Mouse (Mus musculus): ENCODE data around the gene Laptm5. TPM values are rescaled to one million over a fixed set of nuclear protein-coding genes. Genes with fewer than 3 reads are reported as not detected.

The Laptm5 gene
- polyA plus RNA-seq, 1 experiment from 2014 or later, result 42.5 TPM

DNA sequence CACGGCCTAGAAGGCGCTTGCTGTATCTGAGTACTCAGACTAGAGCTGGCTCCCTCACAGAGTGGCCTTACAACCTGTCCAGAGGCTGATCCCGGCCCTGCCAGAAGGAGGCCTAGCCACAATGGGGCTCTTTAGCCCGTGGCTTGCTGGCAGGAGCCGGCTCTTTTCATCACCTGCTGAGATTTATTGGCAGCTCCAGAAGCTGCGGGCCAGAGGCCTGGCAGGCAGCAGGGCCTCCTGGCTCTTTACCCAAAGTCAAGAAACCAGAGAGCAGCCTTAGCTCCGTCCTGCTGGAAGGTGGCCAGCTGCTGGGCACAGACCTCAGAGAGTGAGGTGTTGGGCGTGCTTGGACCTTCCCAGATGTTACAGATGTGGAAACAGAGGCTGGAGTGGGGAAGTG lies 6.6 kb upstream of the Laptm5 start:
- no peaks in the 10 kb centered on the region for H3K27me3 ChIP-seq (ENCODE audit: insufficient read depth, low read length)
- H3K4me3 ChIP-seq (ENCODE audit: low read depth, low read length), result no peak overlapping the region
- no peak overlapping the region for H3K9ac ChIP-seq
- H3K27ac ChIP-seq (ENCODE audit: low read depth), result no peak overlapping the region
- no peaks in the 10 kb centered on the region for H3K36me3 ChIP-seq (ENCODE audit: insufficient read depth)
- H3K4me2 ChIP-seq, result no peak overlapping the region
- no peaks in the 10 kb centered on the region for H3K9me3 ChIP-seq (ENCODE audit: low read depth, low read length)
- 39% methylated on average over 8 of the region's 8 CpGs for WGBS
- ATAC-seq (ENCODE audit: insufficient read depth) (no peak), DNase-seq (no peak)
- TF ChIP-seq CTCF (IDR thresholded peaks at IDR 0.05; ENCODE audit: low read depth), result no peak
- no peaks in the 10 kb centered on the region for H3K4me1 ChIP-seq (ENCODE audit: insufficient read depth)

DNA sequence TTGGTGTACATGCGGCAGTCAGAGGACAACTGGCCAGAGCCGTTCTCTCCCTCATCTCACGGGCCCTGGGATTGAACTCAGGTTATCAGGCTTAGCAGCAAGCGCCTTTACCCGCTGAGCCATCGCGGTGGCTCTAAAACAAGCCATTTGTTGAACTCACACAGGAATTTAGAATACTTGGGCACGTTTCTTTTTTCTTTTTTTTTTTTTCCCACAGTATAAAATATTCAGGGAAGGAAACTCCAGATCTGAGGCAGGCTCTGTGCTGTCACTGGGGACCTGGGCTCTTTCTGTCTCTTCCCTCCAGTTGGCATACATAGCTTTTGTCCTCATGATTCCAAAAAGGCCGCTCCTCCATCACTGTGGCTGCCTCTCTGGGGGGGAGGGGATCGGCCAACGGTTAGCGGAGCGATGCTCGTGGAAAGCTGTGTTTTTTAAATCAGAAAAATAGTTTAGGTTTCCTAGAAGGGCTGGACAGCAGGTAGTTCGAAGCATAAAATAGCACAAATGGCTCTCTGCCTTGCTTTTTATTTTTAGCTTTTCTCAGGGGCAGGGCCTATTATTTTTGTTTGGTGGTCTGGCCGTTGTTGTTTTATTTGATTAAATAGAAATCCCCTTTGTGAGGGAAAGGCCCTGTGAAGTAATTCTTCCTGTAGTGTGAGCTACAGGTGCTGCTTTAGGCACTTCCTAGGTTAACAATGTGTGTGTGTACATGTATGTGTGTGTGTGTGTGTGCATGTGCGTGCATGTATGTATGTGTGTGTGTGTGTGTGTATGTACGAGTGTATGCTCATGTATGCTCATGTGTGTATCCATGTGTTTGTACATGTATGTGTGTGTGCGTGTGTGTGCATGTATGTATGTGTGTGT lies 5.5 kb upstream of the Laptm5 start:
- DNase-seq (no peak), ATAC-seq (ENCODE audit: insufficient read depth) (no peak)
- TF ChIP-seq CTCF (IDR thresholded peaks at IDR 0.05; ENCODE audit: low read depth), result no peak
- Histone ChIP-seq H3K27ac (ENCODE audit: low read depth) (no peak overlapping the region), H3K4me3 (ENCODE audit: low read depth, low read length) (no peak overlapping the region), H3K36me3 (ENCODE audit: insufficient read depth) (no peaks in the 10 kb centered on the region), H3K4me2 (no peak overlapping the region), H3K9ac (no peak overlapping the region), H3K9me3 (ENCODE audit: low read depth, low read length) (no peaks in the 10 kb centered on the region), H3K4me1 (ENCODE audit: insufficient read depth) (no peaks in the 10 kb centered on the region), H3K27me3 (ENCODE audit: insufficient read depth, low read length) (no peaks in the 10 kb centered on the region)
- 78% methylated on average over 19 of the region's 19 CpGs for WGBS

DNA sequence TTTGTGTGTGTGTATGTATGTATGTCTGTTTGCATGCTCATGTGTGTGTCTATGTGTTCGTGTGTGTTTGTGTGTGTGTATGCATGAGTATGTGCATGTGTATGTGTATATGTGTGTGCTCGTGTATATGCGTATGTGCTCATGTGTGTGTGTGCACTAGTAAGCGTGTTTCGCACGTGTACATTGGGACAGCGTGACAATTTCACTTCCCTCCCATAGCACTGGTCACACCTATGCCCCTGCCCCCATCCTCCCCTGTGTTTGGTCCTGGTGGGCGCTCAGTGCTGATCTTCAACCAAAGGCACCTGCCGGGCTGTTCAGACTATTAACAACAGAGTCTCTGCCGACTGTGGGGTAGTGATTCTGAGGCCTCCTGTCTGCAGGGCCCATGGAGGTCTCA lies 4.8 kb upstream of the Laptm5 start:
- H3K27ac ChIP-seq (ENCODE audit: low read depth), result no peak overlapping the region
- no peaks in the 10 kb centered on the region for H3K4me1 ChIP-seq (ENCODE audit: insufficient read depth)
- H3K4me3 ChIP-seq (ENCODE audit: low read depth, low read length), result no peak overlapping the region
- H3K9ac ChIP-seq, result no peak overlapping the region
- no peak for ATAC-seq (ENCODE audit: insufficient read depth)
- H3K9me3 ChIP-seq (ENCODE audit: low read depth, low read length), result no peaks in the 10 kb centered on the region
- TF ChIP-seq CTCF (IDR thresholded peaks at IDR 0.05; ENCODE audit: low read depth), result no peak
- WGBS, result 92% methylated on average over 10 of the region's 10 CpGs
- no peak overlapping the region for H3K4me2 ChIP-seq
- no peak for DNase-seq
- H3K27me3 ChIP-seq (ENCODE audit: insufficient read depth, low read length), result no peaks in the 10 kb centered on the region
- H3K36me3 ChIP-seq (ENCODE audit: insufficient read depth), result no peaks in the 10 kb centered on the region

DNA sequence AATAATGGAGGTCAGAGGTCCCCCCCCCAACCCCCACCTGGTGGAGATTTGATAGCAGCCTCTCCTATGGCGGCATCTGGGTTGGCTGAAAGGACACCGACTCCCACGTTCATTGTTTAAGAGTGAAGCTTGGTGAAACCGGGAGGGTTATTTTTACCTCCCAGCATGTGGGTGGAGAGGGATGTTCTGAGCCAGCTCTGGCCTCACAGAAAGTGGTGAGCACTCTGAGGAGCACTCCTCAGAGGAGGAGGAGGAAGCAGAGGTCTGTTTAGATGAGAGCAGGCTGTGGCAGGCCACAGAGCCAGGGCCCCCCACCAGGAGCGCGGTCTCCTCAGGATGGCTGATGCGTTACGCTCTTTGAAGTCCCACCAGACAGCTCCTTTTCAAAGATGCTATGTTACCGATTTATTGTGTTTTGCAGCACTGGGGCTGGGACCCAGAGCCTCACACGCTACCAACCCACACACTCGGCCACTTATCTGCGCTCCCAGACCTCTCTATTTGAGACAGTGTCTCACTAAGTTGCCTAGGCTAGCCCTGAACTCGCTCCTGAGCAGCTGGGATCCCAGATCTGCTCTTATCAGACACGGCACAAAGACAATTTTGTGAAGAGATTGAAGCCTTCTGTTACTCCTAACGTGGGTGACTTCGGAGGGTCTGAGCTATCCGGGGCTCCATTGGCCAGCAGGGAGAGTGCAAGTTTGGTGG lies 3.6 kb upstream of the Laptm5 start:
- Histone ChIP-seq H3K4me1 (ENCODE audit: insufficient read depth) (no peaks in the 10 kb centered on the region), H3K9ac (no peak overlapping the region), H3K4me3 (ENCODE audit: low read depth, low read length) (no peak overlapping the region), H3K27me3 (ENCODE audit: insufficient read depth, low read length) (no peaks in the 10 kb centered on the region), H3K36me3 (ENCODE audit: insufficient read depth) (no peaks in the 10 kb centered on the region), H3K9me3 (ENCODE audit: low read depth, low read length) (no peaks in the 10 kb centered on the region), H3K27ac (ENCODE audit: low read depth) (no peak overlapping the region), H3K4me2 (no peak overlapping the region)
- no peak for TF ChIP-seq CTCF (IDR thresholded peaks at IDR 0.05; ENCODE audit: low read depth)
- ATAC-seq (ENCODE audit: insufficient read depth) (no peak), DNase-seq (no peak)
- 58% methylated on average over 17 of the region's 17 CpGs for WGBS

DNA sequence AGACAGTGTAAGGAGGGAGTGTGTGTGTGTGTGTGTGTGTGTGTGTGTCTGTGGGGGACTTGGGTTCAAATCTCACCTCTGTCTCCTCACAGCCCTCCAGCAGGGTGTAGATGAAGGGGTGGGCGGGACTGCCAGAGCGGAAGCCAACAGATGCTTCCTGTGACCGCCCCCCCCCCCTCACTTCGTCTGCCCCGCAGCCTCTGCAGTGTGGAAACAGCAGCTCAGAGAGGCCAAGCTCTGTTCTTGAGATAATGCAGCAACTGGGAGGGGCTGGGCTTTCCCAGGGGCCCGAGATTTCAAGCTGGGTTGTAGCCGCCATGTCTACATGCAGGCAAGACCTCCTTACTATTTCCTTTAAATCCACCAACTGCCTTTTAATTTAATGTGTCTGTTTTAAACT lies 2.3 kb upstream of the Laptm5 start:
- H3K27ac ChIP-seq (ENCODE audit: low read depth), result no peak overlapping the region
- ATAC-seq (ENCODE audit: insufficient read depth) (no peak), DNase-seq (no peak)
- no peaks in the 10 kb centered on the region for H3K9me3 ChIP-seq (ENCODE audit: low read depth, low read length)
- no peaks in the 10 kb centered on the region for H3K27me3 ChIP-seq (ENCODE audit: insufficient read depth, low read length)
- no peaks in the 10 kb centered on the region for H3K4me1 ChIP-seq (ENCODE audit: insufficient read depth)
- H3K36me3 ChIP-seq (ENCODE audit: insufficient read depth), result no peaks in the 10 kb centered on the region
- no peak overlapping the region for H3K9ac ChIP-seq
- no peak for TF ChIP-seq CTCF (IDR thresholded peaks at IDR 0.05; ENCODE audit: low read depth)
- no peak overlapping the region for H3K4me2 ChIP-seq
- WGBS, result 20% methylated on average over 7 of the region's 7 CpGs
- H3K4me3 ChIP-seq (ENCODE audit: low read depth, low read length), result no peak overlapping the region

DNA sequence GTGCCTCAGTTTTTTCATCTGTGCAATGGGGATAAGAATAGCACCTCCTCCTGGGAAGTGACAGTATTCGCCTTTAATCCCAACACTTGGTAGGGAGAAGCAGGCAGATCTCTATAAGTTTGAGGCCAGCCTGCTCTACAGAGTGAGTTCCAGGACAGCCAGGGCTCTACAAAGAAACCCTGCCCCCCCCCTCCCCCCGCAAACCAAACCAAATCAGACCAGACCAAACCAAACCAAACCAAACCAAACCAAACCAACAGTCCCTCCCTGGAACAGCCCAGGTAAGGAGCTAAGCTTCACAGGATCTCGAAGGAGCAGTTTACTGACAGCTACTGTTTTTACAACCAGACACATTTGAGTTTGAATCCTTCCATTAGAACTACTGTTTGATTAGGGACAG lies 299 bp upstream of the Laptm5 start:
- Histone ChIP-seq H3K9ac (no peak overlapping the region), H3K36me3 (ENCODE audit: insufficient read depth) (no peaks in the 10 kb centered on the region), H3K27me3 (ENCODE audit: insufficient read depth, low read length) (no peaks in the 10 kb centered on the region), H3K9me3 (ENCODE audit: low read depth, low read length) (no peaks in the 10 kb centered on the region), H3K4me1 (ENCODE audit: insufficient read depth) (no peaks in the 10 kb centered on the region), H3K4me2 (no peak overlapping the region), H3K27ac (ENCODE audit: low read depth) (no peak overlapping the region), H3K4me3 (ENCODE audit: low read depth, low read length) (no peak overlapping the region)
- TF ChIP-seq CTCF (IDR thresholded peaks at IDR 0.05; ENCODE audit: low read depth), result no peak; the same call in 1 of the 2 replicates
- 82% methylated on average over 3 of the region's 3 CpGs for WGBS
- ATAC-seq (ENCODE audit: insufficient read depth), result no peak
- DNase-seq, result no peak

DNA sequence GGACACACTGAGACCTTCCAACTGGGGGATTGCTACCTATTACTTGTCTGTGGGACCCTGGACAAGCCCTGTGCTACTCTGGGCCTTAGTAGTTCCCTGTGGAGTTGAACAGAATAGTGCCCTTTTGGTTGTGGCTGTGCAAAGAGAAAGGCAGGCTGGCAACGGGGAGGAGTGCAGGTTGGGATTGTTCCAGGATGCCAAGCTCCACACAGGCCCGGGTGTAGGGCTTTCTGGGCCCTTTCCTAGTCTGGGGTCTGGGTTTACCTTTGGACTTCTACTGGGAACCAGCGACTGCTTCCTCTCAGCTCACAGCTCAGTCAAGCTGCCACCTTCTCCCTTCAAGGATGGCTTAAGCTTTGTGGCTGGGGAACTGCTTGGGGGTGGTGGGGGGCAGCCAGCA lies 586 bp downstream of the Laptm5 start:
- Histone ChIP-seq H3K36me3 (ENCODE audit: insufficient read depth) (no peaks in the 10 kb centered on the region), H3K27me3 (ENCODE audit: insufficient read depth, low read length) (no peaks in the 10 kb centered on the region), H3K9me3 (ENCODE audit: low read depth, low read length) (no peaks in the 10 kb centered on the region), H3K4me3 (ENCODE audit: low read depth, low read length) (no peak overlapping the region), H3K27ac (ENCODE audit: low read depth) (no peak overlapping the region), H3K4me2 (no peak overlapping the region), H3K9ac (no peak overlapping the region), H3K4me1 (ENCODE audit: insufficient read depth) (no peaks in the 10 kb centered on the region)
- DNase-seq (no peak), ATAC-seq (ENCODE audit: insufficient read depth) (no peak)
- TF ChIP-seq CTCF (IDR thresholded peaks at IDR 0.05; ENCODE audit: low read depth), result no peak
- WGBS, result 61% methylated on average over 3 of the region's 3 CpGs
